Mouse (Mus musculus) thymus, adult 2 months (tissue): Measurements from ENCODE around the gene Gadl1.

Experiments
- CTCF ChIP-seq: fragments of 200-500 bp; IDR thresholded peaks from 2 replicates; pipeline ENCODE4 v1.5.1; 2012; ENCODE audit warnings: mild to moderate bottlenecking, control low read depth, low read length, moderate library complexity, borderline replicate concordance; ENCODE audit not compliant: control insufficient read depth, poor library complexity, insufficient read depth; ENCODE audit errors: extremely low read depth
- POLR2A ChIP-seq: fragments of 200-500 bp; IDR thresholded peaks from 2 replicates; pipeline ENCODE4 v1.6.1; 2012; ENCODE audit warnings: mild to moderate bottlenecking, low read length, control low read depth, moderate library complexity; ENCODE audit not compliant: control insufficient read depth, poor library complexity, insufficient read depth; ENCODE audit errors: extremely low read depth

DNA sequence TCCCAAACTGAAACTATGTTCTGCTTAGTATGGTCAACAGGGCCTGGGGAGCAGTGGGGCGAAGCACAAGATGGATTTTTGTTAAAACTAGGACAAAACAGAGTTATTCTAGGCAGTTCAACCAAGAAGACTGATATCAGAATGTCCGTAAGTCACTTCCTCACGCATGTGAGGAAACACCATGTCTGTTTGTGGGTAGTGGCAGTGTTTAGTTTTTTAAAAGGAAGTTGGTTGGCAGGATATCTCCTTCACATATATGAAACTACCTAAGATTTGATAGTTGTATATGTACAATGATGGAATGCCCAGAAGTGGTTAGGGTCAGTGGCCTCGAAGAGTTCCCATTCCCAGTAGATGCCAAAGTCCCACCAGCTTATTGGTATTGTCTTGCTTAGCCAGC is 149.2 kb downstream of the Gadl1 start:
- TF ChIP-seq CTCF (no peak), POLR2A (no peak)
